Comparison of ENCODE assay signal across 21 mouse cellular contexts in the genomic region with DNA sequence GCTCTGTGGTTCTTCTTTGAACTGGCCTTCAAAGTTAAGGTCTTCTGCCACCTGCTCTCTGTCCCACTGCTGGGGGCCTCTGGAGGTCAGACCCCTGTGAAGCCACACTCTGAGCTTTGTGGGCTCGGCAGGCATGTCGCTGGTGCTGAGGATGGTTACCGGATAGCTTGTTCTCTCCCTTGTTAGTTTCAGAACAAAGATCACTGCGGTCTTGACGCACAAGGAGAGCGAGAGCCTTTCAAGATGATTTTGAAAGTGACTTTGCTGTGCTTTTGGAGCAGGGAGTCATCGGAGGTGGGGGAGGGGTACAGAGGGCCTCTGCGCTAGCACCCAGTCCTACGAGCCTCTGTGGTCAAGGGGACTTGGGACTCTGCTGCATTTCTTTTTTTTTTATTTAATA.
DNase-seq lines count a peak whose midpoint lies in the region; ATAC-seq and TF ChIP-seq lines count a peak whose summit lies in the region.
"Had no signal": no experiment of that assay in that cellular context is flagged by ENCODE, and none has a peak within 500 bp of the region (broad histone marks: within the 10 kb centered on the region; RNA-seq: fewer than 3 reads in every experiment).

No protein-coding gene starts in this region.

- H3K27me3 ChIP-seq in thymus, adult 2 months (ENCODE audit: control insufficient read depth, insufficient read depth, low read length), result no peaks in the 10 kb centered on the region
- H3K27me3 ChIP-seq: forebrain, embryonic 13.5 days; heart, embryonic 13.5 days; hindbrain, embryonic 12.5 days; limb, embryonic 12.5 days; midbrain, embryonic 12.5 days; Patski had no signal

- TF ChIP-seq CTCF in thymus, adult 2 months (IDR thresholded peaks at IDR 0.05; ENCODE audit: borderline replicate concordance, control insufficient read depth, extremely low read depth, insufficient read depth, low read length, poor library complexity), result no peak

- 63% methylated on average over 9 of the region's 9 CpGs for WGBS in thymus, adult 2 months

- no peak for TF ChIP-seq POLR2A in thymus, adult 2 months (IDR thresholded peaks at IDR 0.05; ENCODE audit: control insufficient read depth, extremely low read depth, insufficient read depth, low read length, poor library complexity)

- intact Hi-C loops in left cerebral cortex, postnatal 10 days (cut with DNase I), result no loop called here

- H3K4me3 ChIP-seq in thymus, adult 2 months (ENCODE audit: control insufficient read depth, insufficient read depth, low read length), result no peak overlapping the region
- H3K4me3 ChIP-seq: forebrain, embryonic 13.5 days; heart, adult 2 months; heart, embryonic 13.5 days; hindbrain, embryonic 12.5 days; limb, embryonic 12.5 days; midbrain, embryonic 12.5 days had no signal

- peak; percentile 34 for ATAC-seq in CD4-positive, CD25-positive, alpha-beta regulatory T cell, adult 4 months
- ATAC-seq in activated CD4-positive, CD25-positive, alpha-beta regulatory T cell, adult 4 months, result peak; percentile 36
- ATAC-seq in neutrophil, adult 5-6 weeks (ENCODE audit: extremely low read depth, insufficient number of reproducible peaks, low FRiP score, poor library complexity, severe bottlenecking), result 0 out of 2 replicates have a peak, but pooled peaks have one; percentile 15
- ATAC-seq: forebrain, embryonic 13.5 days; liver, postnatal 0 days; lung, postnatal 0 days; Patski had no signal

- peaks cover 5% of the 10 kb centered on the region; the same call in 1 of the 2 replicates for H3K4me1 ChIP-seq in thymus, adult 2 months (replicated peaks; ENCODE audit: control insufficient read depth, insufficient read depth, low read length)
- H3K4me1 ChIP-seq: forebrain, embryonic 13.5 days; heart, embryonic 13.5 days; hindbrain, embryonic 12.5 days; limb, embryonic 12.5 days; midbrain, embryonic 12.5 days had no signal

- no peaks in the 10 kb centered on the region for H3K36me3 ChIP-seq in thymus, adult 2 months (ENCODE audit: control insufficient read depth, insufficient read depth, low read length)
- H3K36me3 ChIP-seq: heart, embryonic 13.5 days; hindbrain, embryonic 12.5 days; limb, embryonic 12.5 days; midbrain, embryonic 12.5 days had no signal

- H3K27ac ChIP-seq in thymus, adult 2 months (ENCODE audit: control insufficient read depth, insufficient read depth, low read length), result peak overlapping the region; percentile 29; the same call in 1 of the 2 replicates
- H3K27ac ChIP-seq: forebrain, embryonic 13.5 days; heart, adult 2 months; heart, embryonic 13.5 days; hindbrain, embryonic 12.5 days; limb, embryonic 12.5 days; midbrain, embryonic 12.5 days had no signal

- no peak for DNase-seq in thymus, adult 2 months
- no peak for DNase-seq in thymus, postnatal 4 days
- no peak for DNase-seq in layer of hippocampus, postnatal 25 days (ENCODE audit: extremely low spot score in 1 of 2, low spot score in 1 of 2)
- no peak for DNase-seq in left cerebral cortex, postnatal 10 days (ENCODE audit: extremely low spot score in 1 of 2, low spot score in 2 of 2)
- DNase-seq: cerebellum, adult 8-10 months; cerebellum, postnatal 36 days; gastrocnemius, postnatal 36 days; heart, adult 2 months; heart, postnatal 14 days; kidney, adult 18-20 months; liver, postnatal 0 days had no signal
